Mouse (Mus musculus) hindbrain, postnatal 0 days (tissue): ENCODE results near the gene Alg9. TPM values are rescaled to one million over a fixed set of nuclear protein-coding genes. Genes with fewer than 3 reads are reported as not detected.

ENCODE experiments used
- ATAC-seq: fragments of 200-750 bp; cut with Nextera tagmentation; 2 replicates; pipeline ENCODE4 v1.8.0; 2017; ENCODE audit warnings: mild to moderate bottlenecking, moderate TSS enrichment, moderate library complexity
- DNase-seq: peaks from one replicate; pipeline ENCODE4 v3.0.0-alpha.2; 2015; ENCODE audit warnings: low spot score
- H3K27ac ChIP-seq: fragments of 300-500 bp; sonication (generic); 2 replicates; pipeline ENCODE4 v1.5.1; 2014; ENCODE audit warnings: mild to moderate bottlenecking
- H3K27me3 ChIP-seq: fragments of 300-500 bp; sonication (generic); 2 replicates; pipeline ENCODE4 v1.6.1; 2014; ENCODE audit warnings: low read length, mixed read lengths; ENCODE audit not compliant: insufficient read depth
- H3K36me3 ChIP-seq: fragments of 300-500 bp; sonication (generic); 2 replicates; pipeline ENCODE4 v1.6.1; 2014; ENCODE audit warnings: low read length, mixed read lengths; ENCODE audit not compliant: insufficient read depth
- H3K4me1 ChIP-seq: fragments of 300-500 bp; sonication (generic); 2 replicates; pipeline ENCODE4 v1.6.1; 2014; ENCODE audit warnings: antibody characterized with exemption, low read length, mixed read lengths; ENCODE audit not compliant: insufficient read depth
- H3K4me2 ChIP-seq: fragments of 300-500 bp; sonication (generic); 2 replicates; pipeline ENCODE4 v1.6.1; 2014; ENCODE audit warnings: low read depth, mild to moderate bottlenecking, low read length, moderate library complexity, mixed read lengths
- H3K4me3 ChIP-seq: fragments of 300-500 bp; sonication (generic); 2 replicates; pipeline ENCODE4 v1.5.1; 2014; ENCODE audit warnings: low read length
- H3K9ac ChIP-seq: fragments of 300-500 bp; sonication (generic); replicated peaks from 2 replicates; pipeline ENCODE4 v1.6.1; 2014; ENCODE audit warnings: mild to moderate bottlenecking, low read length, moderate library complexity, mixed read lengths
- H3K9me3 ChIP-seq: fragments of 300-500 bp; sonication (generic); 2 replicates; pipeline ENCODE4 v1.6.1; 2016; ENCODE audit warnings: low read length, mixed read lengths
- CTCF ChIP-seq: IDR thresholded peaks from 2 replicates; pipeline ENCODE4 v1.5.1; 2016; ENCODE audit warnings: antibody characterized with exemption, control low read depth, low read depth
- WGBS: fragments of 180-500 bp; shearing (Covaris S2); extraction: QIAGEN DNeasy Blood & Tissue Kit; methylation state at CpG from one replicate; pipeline ENCODE4 v1.1.7; 2014; 5-methylcytosine and 5-hydroxymethylcytosine counted together
- polyA plus RNA-seq: library from polyadenylated mRNA; unstranded; fragments of >200 nt; fragmentation: Nextera tagmentation; extraction: Ambion mirVana; gene quantifications from 2 replicates; pipeline ENCODE4 v1.2.1, GENCODE M21; 2015
- total RNA-seq: library from RNA; depleted of rRNA; stranded (reverse); fragments of >200 nt; gene quantifications from 2 replicates; pipeline ENCODE4 v1.2.3, GENCODE M21; 2014

The Alg9 gene
- total and polyA plus RNA-seq, 2 experiments from 2014 or later: 49.9 to 94.0 TPM

GRCm38 (mm10) chr9:50734989-50735388 lies 39.8 kb upstream of the Alg9 start:
- Histone ChIP-seq H3K4me2 (peak overlapping the region; percentile 47), H3K36me3 (no peaks in the 10 kb centered on the region), H3K27ac (no peak overlapping the region), H3K9ac (no peak overlapping the region), H3K4me1 (peaks cover 4% of the 10 kb centered on the region; the same call in 1 of the 2 replicates), H3K9me3 (no peaks in the 10 kb centered on the region), H3K4me3 (no peak overlapping the region), H3K27me3 (no peaks in the 10 kb centered on the region)
- ATAC-seq (no peak), DNase-seq (peak; percentile 85)
- WGBS: 3% methylated on average over 9 of the region's 9 CpGs
- peak; percentile 86 for TF ChIP-seq CTCF

DNA sequence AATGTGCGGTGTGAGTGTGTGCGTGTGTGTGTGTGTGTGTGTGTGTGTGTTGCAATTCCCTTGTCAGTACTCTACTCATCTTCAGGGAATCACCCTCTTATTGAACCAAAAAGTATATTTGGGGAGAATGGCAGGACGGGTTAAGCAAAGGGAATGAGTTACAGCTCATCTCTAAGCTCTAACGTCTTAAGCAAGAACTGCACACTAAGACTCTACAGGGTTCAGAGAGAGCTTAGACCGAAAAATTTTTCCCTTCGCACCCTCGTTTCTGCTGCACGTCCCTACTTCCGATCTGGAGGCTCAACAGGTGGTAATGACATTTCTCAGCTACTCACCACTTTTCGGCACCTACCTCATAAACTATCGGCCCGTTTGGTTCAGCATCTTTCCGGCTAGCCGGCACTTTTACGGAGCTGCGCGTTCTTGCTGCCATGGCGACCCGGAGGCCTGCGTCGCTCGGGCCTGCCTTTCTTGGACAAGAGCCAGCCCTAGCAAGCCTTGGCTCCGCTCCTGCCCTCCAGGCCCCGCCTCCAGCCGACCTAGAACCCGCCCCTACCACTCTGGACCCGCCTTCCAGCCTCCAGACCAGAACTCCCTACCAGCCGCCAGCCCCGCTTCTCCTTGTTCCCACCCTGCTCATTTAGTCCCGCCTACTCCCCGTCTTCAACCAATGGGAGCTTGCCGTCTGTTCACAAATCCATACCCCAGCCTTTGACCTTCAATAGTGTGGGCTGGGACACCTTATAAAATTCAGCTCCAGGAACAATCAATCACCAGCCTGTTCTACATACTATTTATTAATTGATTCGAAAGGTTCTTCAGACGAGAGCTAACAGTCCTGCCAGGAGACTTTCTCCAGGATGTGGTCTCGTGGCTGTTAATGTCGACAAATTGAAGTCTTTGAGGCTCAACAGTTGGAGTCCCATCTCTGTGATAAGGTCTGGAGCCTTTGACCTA lies 35.6 kb upstream of the Alg9 start, which contains the start of gene Dixdc1:
Dixdc1 (minus strand) TSS at position 604 of the 957 bp plus-strand sequence.
- 12% methylated on average over 36 of the region's 36 CpGs for WGBS
- peak within 1 kb of the TSS; percentile 56 for H3K4me2 ChIP-seq
- H3K4me3 ChIP-seq: peak within 1 kb of the TSS; percentile 30
- no peak for TF ChIP-seq CTCF
- peaks cover 4% of the 10 kb centered on the region; the same call in 1 of the 2 replicates for H3K4me1 ChIP-seq
- H3K9me3 ChIP-seq: no peaks in the 10 kb centered on the region
- H3K36me3 ChIP-seq: no peaks in the 10 kb centered on the region
- no peak within 1 kb of the TSS for H3K27ac ChIP-seq
- no peak within 1 kb of the TSS for H3K9ac ChIP-seq
- no peaks in the 10 kb centered on the region for H3K27me3 ChIP-seq
- DNase-seq (peak; percentile 93), ATAC-seq (peak; percentile 98)

DNA sequence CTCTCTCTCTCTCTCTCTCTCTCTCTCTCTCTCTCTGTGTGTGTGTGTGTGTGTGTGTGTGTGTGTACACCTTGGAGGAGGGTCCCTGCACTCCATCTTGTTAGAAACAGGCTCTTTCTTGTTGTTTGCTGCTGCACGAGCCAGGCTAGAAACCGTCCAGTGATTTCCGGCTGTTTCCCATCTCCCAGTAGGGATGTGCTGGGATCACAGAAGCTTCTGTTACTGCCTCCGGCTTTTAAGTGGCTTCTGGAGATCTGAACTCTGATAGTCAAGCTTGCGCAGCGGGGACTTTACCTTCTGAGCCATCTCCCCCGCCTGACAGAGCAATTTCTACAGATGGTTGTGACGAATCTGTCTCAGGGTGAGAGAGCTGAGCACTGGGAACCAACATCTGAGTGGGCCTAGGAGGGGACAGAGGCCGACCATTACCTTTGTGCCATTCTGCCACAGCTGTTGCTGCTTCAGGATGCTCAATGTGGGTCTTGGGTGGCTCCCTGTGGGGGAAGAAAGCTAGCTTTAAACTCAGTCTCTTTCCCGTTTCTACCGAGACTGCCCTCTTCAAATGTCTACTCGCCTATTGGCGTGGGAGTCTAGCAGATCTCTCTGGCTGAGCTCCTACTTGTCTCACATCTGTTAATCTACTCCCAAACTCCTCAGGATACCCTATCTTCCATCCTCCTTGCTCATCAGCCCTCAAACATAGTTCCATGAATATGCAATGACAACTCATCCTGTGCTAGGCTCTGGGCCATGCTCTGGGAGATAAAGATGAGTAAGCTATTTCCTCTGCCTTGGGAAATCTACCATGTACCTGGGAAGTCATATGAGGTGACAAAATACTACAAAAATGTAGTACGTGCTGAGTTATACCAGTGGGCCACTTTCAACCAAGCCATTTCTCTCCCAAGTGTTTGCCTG lies 33.7 kb upstream of the Alg9 start:
- no peak for TF ChIP-seq CTCF
- no peaks in the 10 kb centered on the region for H3K36me3 ChIP-seq
- H3K9me3 ChIP-seq: no peaks in the 10 kb centered on the region
- H3K27me3 ChIP-seq: no peaks in the 10 kb centered on the region
- H3K4me1 ChIP-seq: peaks cover 7% of the 10 kb centered on the region; the same call in 1 of the 2 replicates
- no peak overlapping the region for H3K27ac ChIP-seq
- H3K4me2 ChIP-seq: no peak overlapping the region
- ATAC-seq (no peak), DNase-seq (no peak)
- no peak overlapping the region for H3K4me3 ChIP-seq
- no peak overlapping the region for H3K9ac ChIP-seq
- WGBS: 90% methylated on average over 14 of the region's 14 CpGs

- TF ChIP-seq CTCF: no peak
- 91% methylated on average over 3 of the region's 3 CpGs for WGBS
- Histone ChIP-seq H3K36me3 (no peaks in the 10 kb centered on the region), H3K9ac (no peak overlapping the region), H3K27ac (no peak overlapping the region), H3K4me3 (no peak overlapping the region), H3K4me1 (peaks cover 11% of the 10 kb centered on the region; the same call in 1 of the 2 replicates), H3K9me3 (no peaks in the 10 kb centered on the region), H3K4me2 (no peak overlapping the region), H3K27me3 (no peaks in the 10 kb centered on the region)
- no peak for ATAC-seq
- DNase-seq: no peak
Observed at GRCm38 (mm10) chr9:50742261-50742660, 32.6 kb upstream of the Alg9 start.

DNA sequence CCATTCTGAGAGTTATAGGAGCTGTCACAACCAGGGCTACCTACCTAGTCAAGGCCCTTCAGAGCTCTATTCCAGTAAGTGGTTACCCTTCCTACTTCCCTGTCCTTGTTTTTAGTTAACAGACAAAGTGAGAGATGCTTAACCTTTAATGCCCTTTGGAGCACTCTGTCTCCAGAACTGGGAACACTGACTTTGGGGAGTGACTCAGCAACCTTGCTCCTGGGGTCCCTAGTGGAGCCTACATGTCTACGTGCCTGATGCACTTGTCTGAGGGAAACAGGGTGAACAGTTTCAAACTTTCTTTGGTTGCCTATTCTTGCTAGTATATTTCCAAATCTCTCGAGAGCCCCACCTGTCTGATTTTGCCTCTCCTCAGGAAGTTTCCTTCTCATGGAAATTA lies 32.1 kb upstream of the Alg9 start:
- H3K4me1 ChIP-seq: peaks cover 11% of the 10 kb centered on the region; the same call in 1 of the 2 replicates
- no peaks in the 10 kb centered on the region for H3K9me3 ChIP-seq
- H3K9ac ChIP-seq: no peak overlapping the region
- H3K27me3 ChIP-seq: no peaks in the 10 kb centered on the region
- no peak overlapping the region for H3K4me3 ChIP-seq
- no peak for TF ChIP-seq CTCF
- H3K4me2 ChIP-seq: no peak overlapping the region
- WGBS: 79% methylated on average over 2 of the region's 2 CpGs
- no peaks in the 10 kb centered on the region for H3K36me3 ChIP-seq
- H3K27ac ChIP-seq: no peak overlapping the region
- ATAC-seq (no peak), DNase-seq (no peak)

GRCm38 (mm10) chr9:50745806-50746205 lies 29.0 kb upstream of the Alg9 start:
- H3K4me1 ChIP-seq: peaks cover 6% of the 10 kb centered on the region; the same call in 1 of the 2 replicates
- no peaks in the 10 kb centered on the region for H3K9me3 ChIP-seq
- H3K27ac ChIP-seq: no peak overlapping the region
- no peak for TF ChIP-seq CTCF
- H3K27me3 ChIP-seq: no peaks in the 10 kb centered on the region
- 0 out of 2 replicates have a peak overlapping the region, but pooled peaks have one; percentile 31 for H3K9ac ChIP-seq
- H3K4me3 ChIP-seq: peak overlapping the region; percentile 34
- H3K4me2 ChIP-seq: peak overlapping the region; percentile 58
- no peak for DNase-seq
- 12% methylated on average over 7 of the region's 7 CpGs for WGBS
- H3K36me3 ChIP-seq: no peaks in the 10 kb centered on the region
- ATAC-seq: no peak
